Mouse (Mus musculus): ENCODE results near the gene Cdh18. TPM values are rescaled to one million over a fixed set of nuclear protein-coding genes. Genes with fewer than 3 reads are reported as not detected.

Cdh18 gene
- total and polyA plus RNA-seq, 3 experiments: not detected

- DNase-seq (ENCODE audit: low read depth, low spot score): no peak
- H3K9me3 ChIP-seq (replicated peaks; ENCODE audit: insufficient read depth, low read length): no peaks in the 10 kb centered on the region; the same call in 1 of the 2 replicates
- no peaks in the 10 kb centered on the region for H3K27me3 ChIP-seq (ENCODE audit: control insufficient read depth in 1 of 2, insufficient read depth in 2 of 2, low read length in 2 of 2)
- H3K79me2 ChIP-seq (ENCODE audit: control insufficient read depth, insufficient read depth, low read length, poor library complexity): no peaks in the 10 kb centered on the region
- TF ChIP-seq USF2 (IDR thresholded peaks at IDR 0.05; ENCODE audit: borderline replicate concordance in 1 of 2, insufficient read depth in 1 of 2, low read depth in 1 of 2, low read length in 2 of 2): no peak
- no peak for TF ChIP-seq POLR2A (IDR thresholded peaks at IDR 0.05; ENCODE audit: control insufficient read depth in 1 of 2, insufficient read depth in 1 of 2, low read depth in 1 of 2, low read length in 2 of 2, poor library complexity in 1 of 2)
- no peak for TF ChIP-seq E2F4 (IDR thresholded peaks at IDR 0.05; ENCODE audit: borderline replicate concordance, low read depth, low read length)
- TF ChIP-seq RAD21 (IDR thresholded peaks at IDR 0.05; ENCODE audit: low read depth, low read length): no peak
- no peak for TF ChIP-seq ZKSCAN1 (IDR thresholded peaks at IDR 0.05; ENCODE audit: low read depth, low read length)
- TF ChIP-seq EP300 (IDR thresholded peaks at IDR 0.05; ENCODE audit: low read depth in 1 of 2, low read length in 2 of 2): no peak
- TF ChIP-seq RCOR1 (IDR thresholded peaks at IDR 0.05; ENCODE audit: low read depth, low read length): no peak
- no peak for TF ChIP-seq CHD1 (IDR thresholded peaks at IDR 0.05; ENCODE audit: low read depth, low read length)
- TF ChIP-seq ZMIZ1 (IDR thresholded peaks at IDR 0.05; ENCODE audit: low read depth, low read length): no peak
- no peak for TF ChIP-seq MYC (IDR thresholded peaks at IDR 0.05; ENCODE audit: low read depth, low read length)
- no peak for TF ChIP-seq ZC3H11A (IDR thresholded peaks at IDR 0.05; ENCODE audit: low read depth, low read length)
- TF ChIP-seq HCFC1 (IDR thresholded peaks at IDR 0.05; ENCODE audit: low read depth, low read length): no peak
- no peaks in the 10 kb centered on the region for H3K36me3 ChIP-seq (ENCODE audit: control insufficient read depth in 1 of 2, insufficient read depth in 2 of 2, low read length in 2 of 2)
- no peaks in the 10 kb centered on the region for H3K4me1 ChIP-seq (ENCODE audit: control insufficient read depth in 1 of 2, insufficient read depth in 2 of 2, low read length in 2 of 2)
- H3K9ac ChIP-seq (ENCODE audit: control insufficient read depth, low read depth, low read length, poor library complexity, severe bottlenecking): no peak overlapping the region
- H3K27ac ChIP-seq (ENCODE audit: control insufficient read depth, low read depth, low read length): no peak overlapping the region
- no peak overlapping the region for H3K4me3 ChIP-seq (ENCODE audit: control insufficient read depth in 1 of 2, insufficient read depth in 1 of 2, low read depth in 2 of 2, low read length in 2 of 2)
These were observed 906.5 kb downstream of the Cdh18 start for GRCm38 (mm10) chr15:23455344-23455743.

- H3K36me3 ChIP-seq (ENCODE audit: control insufficient read depth in 1 of 2, insufficient read depth in 2 of 2, low read length in 2 of 2): no peaks in the 10 kb centered on the region
- no peak overlapping the region for H3K27ac ChIP-seq (ENCODE audit: control insufficient read depth, low read depth, low read length)
- H3K79me2 ChIP-seq (ENCODE audit: control insufficient read depth, insufficient read depth, low read length, poor library complexity): no peaks in the 10 kb centered on the region
- TF ChIP-seq SMC3 (IDR thresholded peaks at IDR 0.05; ENCODE audit: low read depth, low read length) (no peak), ETS1 (IDR thresholded peaks at IDR 0.05; ENCODE audit: low read depth, low read length) (no peak), JUND (IDR thresholded peaks at IDR 0.05; ENCODE audit: low read depth, low read length) (no peak), MAFK (IDR thresholded peaks at IDR 0.05; ENCODE audit: borderline replicate concordance, low read depth, low read length) (no peak), POLR2AphosphoS5 (IDR thresholded peaks at IDR 0.05; ENCODE audit: borderline replicate concordance, low read depth, low read length) (no peak), MYC (IDR thresholded peaks at IDR 0.05; ENCODE audit: low read depth, low read length) (no peak), MAZ (IDR thresholded peaks at IDR 0.05; ENCODE audit: low read depth, low read length) (no peak), TAL1 (IDR thresholded peaks at IDR 0.05; ENCODE audit: low read length) (no peak), MXI1 (IDR thresholded peaks at IDR 0.05; ENCODE audit: low read depth, low read length) (no peak), ZNF384 (IDR thresholded peaks at IDR 0.05; ENCODE audit: low read depth, low read length) (no peak), NELFE (IDR thresholded peaks at IDR 0.05; ENCODE audit: low read depth, low read length) (no peak), EP300 (IDR thresholded peaks at IDR 0.05; ENCODE audit: low read depth in 1 of 2, low read length in 2 of 2) (no peak), BHLHE40 (IDR thresholded peaks at IDR 0.05; ENCODE audit: borderline replicate concordance, low read depth, low read length) (no peak), E2F4 (IDR thresholded peaks at IDR 0.05; ENCODE audit: borderline replicate concordance, low read depth, low read length) (no peak), ZMIZ1 (IDR thresholded peaks at IDR 0.05; ENCODE audit: low read depth, low read length) (no peak), UBTF (IDR thresholded peaks at IDR 0.05; ENCODE audit: borderline replicate concordance, insufficient read depth, low read depth, low read length) (no peak), CHD2 (IDR thresholded peaks at IDR 0.05; ENCODE audit: low read length) (no peak), GABPA (IDR thresholded peaks at IDR 0.05; ENCODE audit: low read depth, low read length) (no peak), POLR2AphosphoS2 (IDR thresholded peaks at IDR 0.05; ENCODE audit: low read length) (no peak)
- H3K9me3 ChIP-seq (replicated peaks; ENCODE audit: insufficient read depth, low read length): no peaks in the 10 kb centered on the region; the same call in 1 of the 2 replicates
- DNase-seq (ENCODE audit: low read depth, low spot score): no peak
- H3K27me3 ChIP-seq (ENCODE audit: control insufficient read depth in 1 of 2, insufficient read depth in 2 of 2, low read length in 2 of 2): no peaks in the 10 kb centered on the region
- no peaks in the 10 kb centered on the region for H3K4me1 ChIP-seq (ENCODE audit: control insufficient read depth in 1 of 2, insufficient read depth in 2 of 2, low read length in 2 of 2)
- no peak overlapping the region for H3K4me3 ChIP-seq (ENCODE audit: control insufficient read depth in 1 of 2, insufficient read depth in 1 of 2, low read depth in 2 of 2, low read length in 2 of 2)
- H3K9ac ChIP-seq (ENCODE audit: control insufficient read depth, low read depth, low read length, poor library complexity, severe bottlenecking): no peak overlapping the region
These were observed 908.6 kb downstream of the Cdh18 start for GRCm38 (mm10) chr15:23457401-23457800.
